Mouse (Mus musculus): ENCODE data around the gene Ntm. TPM values are rescaled to one million over a fixed set of nuclear protein-coding genes. Genes with fewer than 3 reads are reported as not detected.

The Ntm gene
- polyA plus RNA-seq, 2 experiments = 23.9 to 32.4 TPM

GRCm38 (mm10) chr9:29898406-29899054, 64.4 kb downstream of the Ntm start:
- no peak for ATAC-seq (ENCODE audit: low FRiP score, low read depth)
- Histone ChIP-seq H3K4me3 (replicated peaks; ENCODE audit: low read length) (no peak overlapping the region), H3K9ac (ENCODE audit: low read depth, low read length, severe bottlenecking) (no peak overlapping the region), H3K27me3 (ENCODE audit: control insufficient read depth, insufficient read depth, low read length) (no peaks in the 10 kb centered on the region), H3K9me3 (ENCODE audit: control insufficient read depth, low read length) (no peaks in the 10 kb centered on the region), H3K36me3 (ENCODE audit: control insufficient read depth, insufficient read depth, low read length) (no peaks in the 10 kb centered on the region), H3K4me2 (replicated peaks; ENCODE audit: low read depth, low read length, severe bottlenecking) (no peak overlapping the region), H3K27ac (replicated peaks; ENCODE audit: low read depth, low read length) (no peak overlapping the region), H3K4me1 (ENCODE audit: control insufficient read depth, insufficient read depth, low read length) (no peaks in the 10 kb centered on the region)
- no peak for TF ChIP-seq POLR2A (IDR thresholded peaks at IDR 0.05; ENCODE audit: borderline replicate concordance, extremely low read depth, insufficient read depth, insufficient read length)
- WGBS = 82% methylated on average over 9 of the region's 9 CpGs
- DNase-seq (ENCODE audit: low spot score) = no peak

- Histone ChIP-seq H3K4me3 (replicated peaks; ENCODE audit: low read length) (no peak overlapping the region), H3K27ac (replicated peaks; ENCODE audit: low read depth, low read length) (no peak overlapping the region), H3K9me3 (ENCODE audit: control insufficient read depth, low read length) (no peaks in the 10 kb centered on the region), H3K27me3 (ENCODE audit: control insufficient read depth, insufficient read depth, low read length) (no peaks in the 10 kb centered on the region), H3K36me3 (ENCODE audit: control insufficient read depth, insufficient read depth, low read length) (no peaks in the 10 kb centered on the region), H3K4me1 (ENCODE audit: control insufficient read depth, insufficient read depth, low read length) (no peaks in the 10 kb centered on the region), H3K9ac (ENCODE audit: low read depth, low read length, severe bottlenecking) (no peak overlapping the region), H3K4me2 (replicated peaks; ENCODE audit: low read depth, low read length, severe bottlenecking) (no peak overlapping the region)
- no peak for TF ChIP-seq POLR2A (IDR thresholded peaks at IDR 0.05; ENCODE audit: borderline replicate concordance, extremely low read depth, insufficient read depth, insufficient read length)
- ATAC-seq (ENCODE audit: low FRiP score, low read depth) (no peak), DNase-seq (ENCODE audit: low spot score) (no peak)
- WGBS = 60% methylated on average over 4 of the region's 4 CpGs
Measured at GRCm38 (mm10) chr9:29897448-29897847, 65.5 kb downstream of the Ntm start.

- TF ChIP-seq POLR2A (IDR thresholded peaks at IDR 0.05; ENCODE audit: borderline replicate concordance, extremely low read depth, insufficient read depth, insufficient read length) = no peak
- ATAC-seq (ENCODE audit: low FRiP score, low read depth) = no peak
- Histone ChIP-seq H3K9me3 (ENCODE audit: control insufficient read depth, low read length) (no peaks in the 10 kb centered on the region), H3K9ac (ENCODE audit: low read depth, low read length, severe bottlenecking) (no peak overlapping the region), H3K4me2 (replicated peaks; ENCODE audit: low read depth, low read length, severe bottlenecking) (no peak overlapping the region), H3K4me3 (replicated peaks; ENCODE audit: low read length) (no peak overlapping the region), H3K4me1 (ENCODE audit: control insufficient read depth, insufficient read depth, low read length) (no peaks in the 10 kb centered on the region), H3K27ac (replicated peaks; ENCODE audit: low read depth, low read length) (no peak overlapping the region), H3K36me3 (ENCODE audit: control insufficient read depth, insufficient read depth, low read length) (no peaks in the 10 kb centered on the region), H3K27me3 (ENCODE audit: control insufficient read depth, insufficient read depth, low read length) (no peaks in the 10 kb centered on the region)
- WGBS = 82% methylated on average over 5 of the region's 5 CpGs
- DNase-seq (ENCODE audit: low spot score) = no peak
Measured at GRCm38 (mm10) chr9:29892792-29893191, 70.1 kb downstream of the Ntm start.

GRCm38 (mm10) chr9:29888712-29889111, 74.2 kb downstream of the Ntm start:
- Histone ChIP-seq H3K4me1 (ENCODE audit: control insufficient read depth, insufficient read depth, low read length) (no peaks in the 10 kb centered on the region), H3K27ac (replicated peaks; ENCODE audit: low read depth, low read length) (no peak overlapping the region), H3K9ac (ENCODE audit: low read depth, low read length, severe bottlenecking) (no peak overlapping the region), H3K9me3 (ENCODE audit: control insufficient read depth, low read length) (no peaks in the 10 kb centered on the region), H3K36me3 (ENCODE audit: control insufficient read depth, insufficient read depth, low read length) (no peaks in the 10 kb centered on the region), H3K27me3 (ENCODE audit: control insufficient read depth, insufficient read depth, low read length) (no peaks in the 10 kb centered on the region), H3K4me3 (replicated peaks; ENCODE audit: low read length) (no peak overlapping the region), H3K4me2 (replicated peaks; ENCODE audit: low read depth, low read length, severe bottlenecking) (no peak overlapping the region)
- no peak for TF ChIP-seq POLR2A (IDR thresholded peaks at IDR 0.05; ENCODE audit: borderline replicate concordance, extremely low read depth, insufficient read depth, insufficient read length)
- WGBS = 82% methylated on average over 3 of the region's 3 CpGs
- DNase-seq (ENCODE audit: low spot score) = no peak
- ATAC-seq (ENCODE audit: low FRiP score, low read depth) = no peak

- Histone ChIP-seq H3K4me3 (replicated peaks; ENCODE audit: low read length) (no peak overlapping the region), H3K4me2 (replicated peaks; ENCODE audit: low read depth, low read length, severe bottlenecking) (no peak overlapping the region)
Measured at GRCm38 (mm10) chr9:29887924-29888323, 75.0 kb downstream of the Ntm start.

More at GRCm38 (mm10) chr9:29887924-29888323, 75.0 kb downstream of the Ntm start:
- H3K27ac ChIP-seq (replicated peaks; ENCODE audit: low read depth, low read length) = no peak overlapping the region
- no peak for TF ChIP-seq POLR2A (IDR thresholded peaks at IDR 0.05; ENCODE audit: borderline replicate concordance, extremely low read depth, insufficient read depth, insufficient read length)
- no peaks in the 10 kb centered on the region for H3K9me3 ChIP-seq (ENCODE audit: control insufficient read depth, low read length)
- no peak for ATAC-seq (ENCODE audit: low FRiP score, low read depth)
- no peak overlapping the region for H3K9ac ChIP-seq (ENCODE audit: low read depth, low read length, severe bottlenecking)
- no peaks in the 10 kb centered on the region for H3K4me1 ChIP-seq (ENCODE audit: control insufficient read depth, insufficient read depth, low read length)
- WGBS = 84% methylated on average over 5 of the region's 5 CpGs
- no peaks in the 10 kb centered on the region for H3K36me3 ChIP-seq (ENCODE audit: control insufficient read depth, insufficient read depth, low read length)
- H3K27me3 ChIP-seq (ENCODE audit: control insufficient read depth, insufficient read depth, low read length) = no peaks in the 10 kb centered on the region
- no peak for DNase-seq (ENCODE audit: low spot score)
